Mouse (Mus musculus): ENCODE results near the gene Gnptg. TPM values are rescaled to one million over a fixed set of nuclear protein-coding genes. Genes with fewer than 3 reads are reported as not detected.
A peak's percentile ranks its signal among the peaks of the same experiment; 100 is the strongest.

Gnptg gene
- total and polyA plus RNA-seq, 3 experiments: 8.7 to 10.8 TPM; not detected in 1

DNA sequence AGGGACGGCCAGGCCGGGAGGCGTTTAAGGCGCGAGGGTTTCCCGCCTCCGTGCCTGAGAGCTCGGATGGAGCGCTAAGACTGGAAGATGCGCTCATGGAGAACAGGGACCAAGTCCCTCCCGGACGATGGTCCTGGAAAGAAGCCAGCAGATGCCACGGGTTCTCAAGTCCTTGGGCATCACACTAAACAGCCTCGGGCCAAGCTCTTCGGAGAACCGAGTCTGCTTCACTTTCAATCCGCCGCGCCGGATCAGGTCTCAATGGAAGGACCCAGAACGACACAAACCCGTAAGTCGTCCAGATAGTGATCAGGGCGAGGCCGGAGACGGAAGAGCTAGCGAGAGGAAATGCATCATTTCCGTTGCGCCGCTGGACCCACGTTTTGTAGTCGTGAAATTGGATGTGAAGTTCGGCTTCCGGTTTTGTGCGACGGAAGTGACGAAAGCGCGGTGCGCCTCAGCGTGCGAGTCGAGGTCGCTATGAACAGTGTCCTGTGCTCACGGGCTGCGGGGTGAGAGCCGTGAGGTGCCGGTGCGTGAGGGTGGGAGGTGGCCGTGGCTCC, 55.7 kb downstream of the Gnptg start, which contains the start of gene BC003965 (continued):
- TF ChIP-seq GATA1 (IDR thresholded peaks at IDR 0.05; ENCODE audit: low read depth, low read length): peak; percentile 91
- TF ChIP-seq CTCF (IDR thresholded peaks at IDR 0.05 in 2 of 3, conservative IDR thresholded peaks at IDR 0.05 in 1 of 3; ENCODE audit: control insufficient read depth in 1 of 3, insufficient read depth in 1 of 3, low read depth in 2 of 3, low read length in 3 of 3, poor library complexity in 1 of 3, severe bottlenecking in 1 of 3): no peak
- peak; percentile 95 for TF ChIP-seq ELF1 (IDR thresholded peaks at IDR 0.05; ENCODE audit: low read depth, low read length)
- TF ChIP-seq EP300 (IDR thresholded peaks at IDR 0.05; ENCODE audit: low read depth in 1 of 2, low read length in 2 of 2): peak in 1 of 2 experiments; percentile 71; a peak in 2 of 4 replicates
- peak; percentile 93 for TF ChIP-seq ZMIZ1 (IDR thresholded peaks at IDR 0.05; ENCODE audit: low read depth, low read length)
- peak; percentile 94 for TF ChIP-seq TBP (IDR thresholded peaks at IDR 0.05; ENCODE audit: low read depth, low read length)
- TF ChIP-seq MEF2A (IDR thresholded peaks at IDR 0.05; ENCODE audit: extremely low read depth, insufficient replicate concordance, low read depth, low read length, poor library complexity, severe bottlenecking): no peak
- TF ChIP-seq HCFC1 (IDR thresholded peaks at IDR 0.05; ENCODE audit: low read depth, low read length): peak; percentile 98

Other genes starting within 250 kb of the Gnptg start
- 2.4 TPM in 2 replicates for gene Cramp1l, start 224.3 kb downstream of the Gnptg start, total RNA-seq (2012; rRNA removed)
- 1 to 10 TPM in 1 of 2 experiments, not detected in 1; 5.1 TPM for gene Cramp1l, start 224.3 kb downstream of the Gnptg start, polyA plus RNA-seq (2012; ENCODE audit: insufficient read depth in 1 of 2, insufficient read length in 2 of 2, low read depth in 1 of 2, low replicate concordance in 2 of 2, missing spikeins in 1 of 2)
- 3.4 and 4.3 TPM in 2 replicates for gene Ift140, start 224.0 kb downstream of the Gnptg start, total RNA-seq (2012; rRNA removed)
- gene Ift140, start 224.0 kb downstream of the Gnptg start, polyA plus RNA-seq (2012; ENCODE audit: insufficient read depth in 1 of 2, insufficient read length in 2 of 2, low read depth in 1 of 2, low replicate concordance in 2 of 2, missing spikeins in 1 of 2): 1 to 10 TPM in 1 of 2 experiments, not detected in 1; 9.0 TPM
- gene Tmem204, start 156.5 kb downstream of the Gnptg start, total RNA-seq (2012; rRNA removed): not detected in 2 replicates
- under 1 TPM in 1 of 2 experiments, not detected in 1; 0.10 TPM for gene Tmem204, start 156.5 kb downstream of the Gnptg start, polyA plus RNA-seq (2012; ENCODE audit: insufficient read depth in 1 of 2, insufficient read length in 2 of 2, low read depth in 1 of 2, low replicate concordance in 2 of 2, missing spikeins in 1 of 2)
- 15.3 and 20.0 TPM in 2 replicates for gene Telo2, start 124.2 kb downstream of the Gnptg start, total RNA-seq (2012; rRNA removed)
- 10 to 100 TPM in 1 of 2 experiments, not detected in 1; 20.9 TPM for gene Telo2, start 124.2 kb downstream of the Gnptg start, polyA plus RNA-seq (2012; ENCODE audit: insufficient read depth in 1 of 2, insufficient read length in 2 of 2, low read depth in 1 of 2, low replicate concordance in 2 of 2, missing spikeins in 1 of 2)
- gene Ptx4, start 119.4 kb downstream of the Gnptg start, total RNA-seq (2012; rRNA removed): not detected in 2 replicates
- not detected for gene Ptx4, start 119.4 kb downstream of the Gnptg start, polyA plus RNA-seq (2012; ENCODE audit: insufficient read depth in 1 of 2, insufficient read length in 2 of 2, low read depth in 1 of 2, low replicate concordance in 2 of 2, missing spikeins in 1 of 2)
- 9.8 and 10.9 TPM in 2 replicates for gene Clcn7, start 106.7 kb downstream of the Gnptg start, total RNA-seq (2012; rRNA removed)
- gene Clcn7, start 106.7 kb downstream of the Gnptg start, polyA plus RNA-seq (2012; ENCODE audit: insufficient read depth in 1 of 2, insufficient read length in 2 of 2, low read depth in 1 of 2, low replicate concordance in 2 of 2, missing spikeins in 1 of 2): 10 to 100 TPM in 1 of 2 experiments, not detected in 1; 16.4 TPM
- gene Ccdc154, start 77.7 kb downstream of the Gnptg start, total RNA-seq (2012; rRNA removed): 0.10 and 0.12 TPM in 2 replicates
- under 1 TPM in 1 of 2 experiments, not detected in 1; 0.19 TPM for gene Ccdc154, start 77.7 kb downstream of the Gnptg start, polyA plus RNA-seq (2012; ENCODE audit: insufficient read depth in 1 of 2, insufficient read length in 2 of 2, low read depth in 1 of 2, low replicate concordance in 2 of 2, missing spikeins in 1 of 2)
- gene Gm38655, start 64.7 kb downstream of the Gnptg start, total RNA-seq (2012; rRNA removed): not detected in 2 replicates
- gene Gm38655, start 64.7 kb downstream of the Gnptg start, polyA plus RNA-seq (2012; ENCODE audit: insufficient read depth in 1 of 2, insufficient read length in 2 of 2, low read depth in 1 of 2, low replicate concordance in 2 of 2, missing spikeins in 1 of 2): not detected
- 19.8 and 22.0 TPM in 2 replicates for gene BC003965, start 55.6 kb downstream of the Gnptg start, total RNA-seq (2012; rRNA removed)
- 10 to 100 TPM in 1 of 2 experiments, not detected in 1; 29.2 TPM for gene BC003965, start 55.6 kb downstream of the Gnptg start, polyA plus RNA-seq (2012; ENCODE audit: insufficient read depth in 1 of 2, insufficient read length in 2 of 2, low read depth in 1 of 2, low replicate concordance in 2 of 2, missing spikeins in 1 of 2)
- 16.6 and 18.0 TPM in 2 replicates for gene Unkl, start 51.7 kb downstream of the Gnptg start, total RNA-seq (2012; rRNA removed)
- 10 to 100 TPM in 1 of 2 experiments, not detected in 1; 42.4 TPM for gene Unkl, start 51.7 kb downstream of the Gnptg start, polyA plus RNA-seq (2012; ENCODE audit: insufficient read depth in 1 of 2, insufficient read length in 2 of 2, low read depth in 1 of 2, low replicate concordance in 2 of 2, missing spikeins in 1 of 2)
- gene Tsr3, start within 50 bp of the Gnptg start, total RNA-seq (2012; rRNA removed): 35.2 and 37.4 TPM in 2 replicates
- gene Tsr3, start within 50 bp of the Gnptg start, polyA plus RNA-seq (2012; ENCODE audit: insufficient read depth in 1 of 2, insufficient read length in 2 of 2, low read depth in 1 of 2, low replicate concordance in 2 of 2, missing spikeins in 1 of 2): 10 to 100 TPM in 1 of 2 experiments, not detected in 1; 50.5 TPM
- gene Baiap3, start 16.2 kb upstream of the Gnptg start, total RNA-seq (2012; rRNA removed): 0.08 and 0.13 TPM in 2 replicates
- under 1 TPM in 1 of 2 experiments, not detected in 1; 0.14 TPM for gene Baiap3, start 16.2 kb upstream of the Gnptg start, polyA plus RNA-seq (2012; ENCODE audit: insufficient read depth in 1 of 2, insufficient read length in 2 of 2, low read depth in 1 of 2, low replicate concordance in 2 of 2, missing spikeins in 1 of 2)
- 457 and 464 TPM in 2 replicates for gene Ube2i, start 34.5 kb upstream of the Gnptg start, total RNA-seq (2012; rRNA removed)
- gene Ube2i, start 34.5 kb upstream of the Gnptg start, polyA plus RNA-seq (2012; ENCODE audit: insufficient read depth in 1 of 2, insufficient read length in 2 of 2, low read depth in 1 of 2, low replicate concordance in 2 of 2, missing spikeins in 1 of 2): 100 to 1,000 TPM in 1 of 2 experiments, not detected in 1; 564 TPM
- not detected in 2 replicates for gene Prss34, start 58.3 kb upstream of the Gnptg start, total RNA-seq (2012; rRNA removed)
- not detected for gene Prss34, start 58.3 kb upstream of the Gnptg start, polyA plus RNA-seq (2012; ENCODE audit: insufficient read depth in 1 of 2, insufficient read length in 2 of 2, low read depth in 1 of 2, low replicate concordance in 2 of 2, missing spikeins in 1 of 2)
- gene Prss28, start 68.5 kb upstream of the Gnptg start, total RNA-seq (2012; rRNA removed): not detected in 2 replicates
- not detected for gene Prss28, start 68.5 kb upstream of the Gnptg start, polyA plus RNA-seq (2012; ENCODE audit: insufficient read depth in 1 of 2, insufficient read length in 2 of 2, low read depth in 1 of 2, low replicate concordance in 2 of 2, missing spikeins in 1 of 2)
- gene Prss29, start 78.5 kb upstream of the Gnptg start, total RNA-seq (2012; rRNA removed): not detected in 2 replicates
- not detected for gene Prss29, start 78.5 kb upstream of the Gnptg start, polyA plus RNA-seq (2012; ENCODE audit: insufficient read depth in 1 of 2, insufficient read length in 2 of 2, low read depth in 1 of 2, low replicate concordance in 2 of 2, missing spikeins in 1 of 2)
- gene Tpsab1, start 105.4 kb upstream of the Gnptg start, total RNA-seq (2012; rRNA removed): not detected in 2 replicates
- not detected for gene Tpsab1, start 105.4 kb upstream of the Gnptg start, polyA plus RNA-seq (2012; ENCODE audit: insufficient read depth in 1 of 2, insufficient read length in 2 of 2, low read depth in 1 of 2, low replicate concordance in 2 of 2, missing spikeins in 1 of 2)
- gene Tpsb2, start 126.2 kb upstream of the Gnptg start, total RNA-seq (2012; rRNA removed): not detected in 2 replicates
- gene Tpsb2, start 126.2 kb upstream of the Gnptg start, polyA plus RNA-seq (2012; ENCODE audit: insufficient read depth in 1 of 2, insufficient read length in 2 of 2, low read depth in 1 of 2, low replicate concordance in 2 of 2, missing spikeins in 1 of 2): not detected
- not detected in 2 replicates for gene Tpsg1, start 129.1 kb upstream of the Gnptg start, total RNA-seq (2012; rRNA removed)
- gene Tpsg1, start 129.1 kb upstream of the Gnptg start, polyA plus RNA-seq (2012; ENCODE audit: insufficient read depth in 1 of 2, insufficient read length in 2 of 2, low read depth in 1 of 2, low replicate concordance in 2 of 2, missing spikeins in 1 of 2): not detected
- 0.31 TPM in 1 of 2 replicates, not detected in the other for gene Cacna1h, start 193.7 kb upstream of the Gnptg start, total RNA-seq (2012; rRNA removed)
- gene Cacna1h, start 193.7 kb upstream of the Gnptg start, polyA plus RNA-seq (2012; ENCODE audit: insufficient read depth in 1 of 2, insufficient read length in 2 of 2, low read depth in 1 of 2, low replicate concordance in 2 of 2, missing spikeins in 1 of 2): under 1 TPM in 1 of 2 experiments, not detected in 1; 0.25 TPM
- gene Tekt4, start 214.5 kb upstream of the Gnptg start, total RNA-seq (2012; rRNA removed): not detected in 2 replicates
- gene Tekt4, start 214.5 kb upstream of the Gnptg start, polyA plus RNA-seq (2012; ENCODE audit: insufficient read depth in 1 of 2, insufficient read length in 2 of 2, low read depth in 1 of 2, low replicate concordance in 2 of 2, missing spikeins in 1 of 2): not detected